ENCODE assay signal across 12 mouse cellular contexts in genomic region chr1:152454536-152454935, GRCm38 (mm10). TPM values are rescaled to one million over a fixed set of nuclear protein-coding genes. Genes with fewer than 3 reads are reported as not detected.
"Had no signal": no experiment of that assay in that cellular context is flagged by ENCODE, and none has a peak within 500 bp of the region (broad histone marks: within the 10 kb centered on the region; RNA-seq: fewer than 3 reads in every experiment).

No protein-coding gene starts in this region.

- H3K4me3 ChIP-seq: kidney, embryonic 15.5 days; limb, embryonic 15.5 days; liver, embryonic 12.5 days; midbrain, embryonic 12.5 days had no signal

- H3K27ac ChIP-seq: kidney, embryonic 15.5 days; limb, embryonic 15.5 days; liver, embryonic 12.5 days; stomach, postnatal 0 days had no signal

- H3K4me1 ChIP-seq: kidney, embryonic 15.5 days; liver, embryonic 12.5 days had no signal

- H3K9ac ChIP-seq: kidney, embryonic 15.5 days; limb, embryonic 15.5 days; liver, embryonic 12.5 days; lung, embryonic 14.5 days; midbrain, embryonic 12.5 days had no signal

- H3K27me3 ChIP-seq: kidney, embryonic 15.5 days; limb, embryonic 15.5 days; liver, embryonic 12.5 days; midbrain, embryonic 12.5 days had no signal

- H3K4me2 ChIP-seq: kidney, embryonic 15.5 days; limb, embryonic 15.5 days; liver, embryonic 12.5 days; lung, embryonic 14.5 days; midbrain, embryonic 12.5 days had no signal

- DNase-seq: kidney, postnatal 36 days; layer of hippocampus, adult 9-11 months; layer of hippocampus, postnatal 36 days; lung, embryonic 14.5 days; lung, postnatal 14 days; thymus, postnatal 4 days had no signal

- H3K36me3 ChIP-seq: kidney, embryonic 15.5 days; limb, embryonic 15.5 days; liver, embryonic 12.5 days; midbrain, embryonic 12.5 days had no signal

- ATAC-seq: liver, embryonic 12.5 days had no signal

- H3K9me3 ChIP-seq: kidney, embryonic 15.5 days; limb, embryonic 15.5 days; liver, embryonic 12.5 days; midbrain, embryonic 12.5 days had no signal

RNA-seq across cellular contexts. Expression of gene Colgalt2, which starts 54.9 kb away (rescaled TPM):
- total RNA-seq: megakaryocyte-erythroid progenitor cell, adult 5-6 weeks had no signal
